Mouse (Mus musculus): ENCODE measurements around the gene Ablim1.

GRCm38 (mm10) chr19:57363538-57363937 lies 48.8 kb upstream of the Ablim1 start:
- TF ChIP-seq CTCF (IDR thresholded peaks at IDR 0.05; ENCODE audit: low read depth) = no peak
- TF ChIP-seq EP300 (optimal IDR thresholded peaks at IDR 0.05) = no peak

All from stomach, postnatal 0 days (tissue).